7 mouse cellular contexts compared by ENCODE assay signal in genomic region chr2:11503736-11504135, GRCm38 (mm10). TPM values are rescaled to one million over a fixed set of nuclear protein-coding genes. Genes with fewer than 3 reads are reported as not detected.
DNase-seq lines count a peak whose midpoint lies in the region; ATAC-seq and TF ChIP-seq lines count a peak whose summit lies in the region.

No protein-coding gene starts in this region.

- peaks cover 31% of the 10 kb centered on the region for H3K4me1 ChIP-seq in lung, embryonic 15.5 days
- peaks cover 28% of the 10 kb centered on the region for H3K4me1 ChIP-seq in forebrain, embryonic 16.5 days (replicated peaks; ENCODE audit: control insufficient read depth, insufficient read depth, low read length)
- no peaks in the 10 kb centered on the region for H3K4me1 ChIP-seq in liver, embryonic 14.5 days (replicated peaks; ENCODE audit: control insufficient read depth in 2 of 2, insufficient read depth in 2 of 2, low read length in 1 of 2)
- H3K4me1 ChIP-seq in stomach, embryonic 16.5 days (ENCODE audit: control insufficient read depth, insufficient read depth, low read length) = peaks cover 16% of the 10 kb centered on the region

- H3K9me3 ChIP-seq in lung, embryonic 15.5 days = no peaks in the 10 kb centered on the region
- no peaks in the 10 kb centered on the region for H3K9me3 ChIP-seq in forebrain, embryonic 16.5 days (ENCODE audit: control insufficient read depth, low read length)
- H3K9me3 ChIP-seq in liver, embryonic 14.5 days (ENCODE audit: control insufficient read depth, low read length) = no peaks in the 10 kb centered on the region
- no peaks in the 10 kb centered on the region for H3K9me3 ChIP-seq in stomach, embryonic 16.5 days (replicated peaks; ENCODE audit: control insufficient read depth, low read length)

- H3K4me3 ChIP-seq in lung, embryonic 15.5 days = peak overlapping the region; percentile 75
- H3K4me3 ChIP-seq in forebrain, embryonic 16.5 days (replicated peaks; ENCODE audit: low read length) = peak overlapping the region; percentile 77
- H3K4me3 ChIP-seq in liver, embryonic 14.5 days (ENCODE audit: insufficient read depth in 1 of 2, low read depth in 2 of 2, low read length in 2 of 2) = no peak overlapping the region
- peak overlapping the region; percentile 72 for H3K4me3 ChIP-seq in stomach, embryonic 16.5 days (replicated peaks; ENCODE audit: low read length)

- H3K27ac ChIP-seq in lung, embryonic 15.5 days = peak overlapping the region; percentile 94
- no peak overlapping the region for H3K27ac ChIP-seq in forebrain, embryonic 16.5 days (ENCODE audit: low read length)
- H3K27ac ChIP-seq in liver, embryonic 14.5 days = no peak overlapping the region
- H3K27ac ChIP-seq in stomach, embryonic 16.5 days (ENCODE audit: low read length) = peak overlapping the region; percentile 98

- no peak for ATAC-seq in lung, embryonic 15.5 days (ENCODE audit: borderline replicate concordance, extremely low read depth, low FRiP score, low TSS enrichment)
- ATAC-seq in forebrain, embryonic 16.5 days = no peak
- no peak for ATAC-seq in liver, embryonic 14.5 days (ENCODE audit: insufficient read depth)
- no peak for ATAC-seq in stomach, embryonic 16.5 days (ENCODE audit: insufficient read depth, low FRiP score)

- H3K9ac ChIP-seq in lung, embryonic 15.5 days = peak overlapping the region; percentile 48
- no peak overlapping the region; the same call in 1 of the 2 replicates for H3K9ac ChIP-seq in forebrain, embryonic 16.5 days (replicated peaks; ENCODE audit: low read depth, low read length)
- H3K9ac ChIP-seq in liver, embryonic 14.5 days (replicated peaks) = no peak overlapping the region
- H3K9ac ChIP-seq in stomach, embryonic 16.5 days (ENCODE audit: low read length) = peak overlapping the region; percentile 86

- DNase-seq in lung, postnatal 10 days = no peak
- no peak for DNase-seq in liver, embryonic 14.5 days (ENCODE audit: low read depth in 3 of 3, low spot score in 3 of 3)
- no peak for DNase-seq in cerebellum, postnatal 36 days
- no peak for DNase-seq in testis, postnatal 14 days (ENCODE audit: low spot score)

- TF ChIP-seq CTCF in liver, embryonic 14.5 days (IDR thresholded peaks at IDR 0.05; ENCODE audit: low read depth) = no peak

- H3K27me3 ChIP-seq in lung, embryonic 15.5 days = peaks cover 8% of the 10 kb centered on the region; the same call in 1 of the 2 replicates
- H3K27me3 ChIP-seq in forebrain, embryonic 16.5 days (replicated peaks; ENCODE audit: control insufficient read depth, insufficient read depth, low read length) = peaks cover 7% of the 10 kb centered on the region
- H3K27me3 ChIP-seq in liver, embryonic 14.5 days (ENCODE audit: control insufficient read depth, insufficient read depth, low read length) = peaks cover 34% of the 10 kb centered on the region
- H3K27me3 ChIP-seq in stomach, embryonic 16.5 days (ENCODE audit: control insufficient read depth, insufficient read depth, low read length) = no peaks in the 10 kb centered on the region

- no peaks in the 10 kb centered on the region for H3K36me3 ChIP-seq in lung, embryonic 15.5 days
- no peaks in the 10 kb centered on the region for H3K36me3 ChIP-seq in forebrain, embryonic 16.5 days (ENCODE audit: control insufficient read depth, insufficient read depth)
- no peaks in the 10 kb centered on the region for H3K36me3 ChIP-seq in liver, embryonic 14.5 days (replicated peaks; ENCODE audit: control insufficient read depth, insufficient read depth, low read depth)
- H3K36me3 ChIP-seq in stomach, embryonic 16.5 days (ENCODE audit: control insufficient read depth, insufficient read depth, low read length) = no peaks in the 10 kb centered on the region

- H3K4me2 ChIP-seq in lung, embryonic 15.5 days = peak overlapping the region; percentile 87
- peak overlapping the region; percentile 91 for H3K4me2 ChIP-seq in forebrain, embryonic 16.5 days (ENCODE audit: low read length)
- peak overlapping the region; percentile 73 for H3K4me2 ChIP-seq in liver, embryonic 14.5 days (ENCODE audit: low read depth)
- H3K4me2 ChIP-seq in stomach, embryonic 16.5 days (ENCODE audit: low read depth, low read length) = peak overlapping the region; percentile 98

- 29% methylated on average over 7 of the region's 7 CpGs for WGBS in lung, embryonic 15.5 days
- 23% methylated on average over 7 of the region's 7 CpGs for WGBS in forebrain, embryonic 16.5 days
- 41% methylated on average over 7 of the region's 7 CpGs for WGBS in liver, embryonic 14.5 days (ENCODE audit: insufficient replicate concordance)
- 22% methylated on average over 7 of the region's 7 CpGs for WGBS in stomach, embryonic 16.5 days

- TF ChIP-seq EP300 in liver, embryonic 14.5 days (IDR thresholded peaks at IDR 0.05; ENCODE audit: low read depth) = no peak

RNA-seq across cellular contexts. Expression of gene Pfkfb3, which starts 50.1 kb away (rescaled TPM):
- polyA plus RNA-seq in lung, embryonic 15.5 days (2015; fragmentation: Nextera tagmentation; extraction: Ambion mirVana) = 22.0 and 25.4 TPM in 2 replicates
- 41.1 and 43.8 TPM in 2 replicates for polyA plus RNA-seq in forebrain, embryonic 16.5 days (2015; fragmentation: Nextera tagmentation; extraction: Ambion mirVana)
- polyA plus RNA-seq in liver, embryonic 14.5 days (2012; rRNA removed) = 4.6 and 5.2 TPM in 2 replicates
- 2.6 and 3.5 TPM in 2 replicates for polyA plus RNA-seq in liver, embryonic 14.5 days (2014; fragmentation: Nextera tagmentation; extraction: Ambion mirVana)
- 16.1 and 20.6 TPM in 2 replicates for polyA plus RNA-seq in stomach, embryonic 16.5 days (2015; fragmentation: Nextera tagmentation; extraction: Ambion mirVana)

Comparison
In these comparisons a context has a peak if more than half of its experiments do, and no peak if none do; other contexts are left out.
1. H3K27ac ChIP-seq: peak in lung, embryonic 15.5 days (single experiment) and stomach, embryonic 16.5 days (single experiment); none in forebrain, embryonic 16.5 days (single experiment) and liver, embryonic 14.5 days (single experiment).
2. H3K4me3 ChIP-seq: peak in lung, embryonic 15.5 days (single experiment), forebrain, embryonic 16.5 days (single experiment) and stomach, embryonic 16.5 days (single experiment); none in liver, embryonic 14.5 days (0 of 2).
3. H3K9ac ChIP-seq: peak in lung, embryonic 15.5 days (single experiment) and stomach, embryonic 16.5 days (single experiment); none in forebrain, embryonic 16.5 days (single experiment) and liver, embryonic 14.5 days (single experiment).
4. Peak in every context shown above with its lines, with median percentiles within 50 percentile points of each other: H3K4me2 ChIP-seq.